Mouse (Mus musculus) layer of hippocampus, adult 2 months (tissue): ENCODE data around the gene Zfpm1. TPM values are rescaled to one million over a fixed set of nuclear protein-coding genes. Genes with fewer than 3 reads are reported as not detected.

Source experiments
- DNase-seq, 2 experiments: peaks; one replicate each; pipeline ENCODE4 v3.0.0; 2022; ENCODE audit warnings: low spot score in 2 of 2
- H3K27ac ChIP-seq: fragments of 200-600 bp; 2 replicates; pipeline ENCODE4 v1.8.1; 2022
- H3K4me3 ChIP-seq: fragments of 200-600 bp; 2 replicates; pipeline ENCODE4 v1.8.1; 2022; ENCODE audit warnings: mild to moderate bottlenecking
- CTCF ChIP-seq: fragments of 200-600 bp; conservative IDR thresholded peaks from 2 replicates; pipeline ENCODE4 v1.8.1; 2022; ENCODE audit warnings: antibody characterized with exemption, mild to moderate bottlenecking, moderate library complexity
- total RNA-seq, 2 experiments: library from RNA; stranded (reverse); gene quantifications; 2 replicates each; pipeline ENCODE4 v1.2.3; 2021

The Zfpm1 gene
- total RNA-seq, 2 experiments from 2014 or later, result 45.1 to 45.6 TPM

GRCm38 (mm10) chr8:122354157-122354556 lies 72.2 kb downstream of the Zfpm1 start:
- no peak for DNase-seq
- no peak for TF ChIP-seq CTCF
- Histone ChIP-seq H3K27ac (no peak overlapping the region), H3K4me3 (no peak overlapping the region)

DNA sequence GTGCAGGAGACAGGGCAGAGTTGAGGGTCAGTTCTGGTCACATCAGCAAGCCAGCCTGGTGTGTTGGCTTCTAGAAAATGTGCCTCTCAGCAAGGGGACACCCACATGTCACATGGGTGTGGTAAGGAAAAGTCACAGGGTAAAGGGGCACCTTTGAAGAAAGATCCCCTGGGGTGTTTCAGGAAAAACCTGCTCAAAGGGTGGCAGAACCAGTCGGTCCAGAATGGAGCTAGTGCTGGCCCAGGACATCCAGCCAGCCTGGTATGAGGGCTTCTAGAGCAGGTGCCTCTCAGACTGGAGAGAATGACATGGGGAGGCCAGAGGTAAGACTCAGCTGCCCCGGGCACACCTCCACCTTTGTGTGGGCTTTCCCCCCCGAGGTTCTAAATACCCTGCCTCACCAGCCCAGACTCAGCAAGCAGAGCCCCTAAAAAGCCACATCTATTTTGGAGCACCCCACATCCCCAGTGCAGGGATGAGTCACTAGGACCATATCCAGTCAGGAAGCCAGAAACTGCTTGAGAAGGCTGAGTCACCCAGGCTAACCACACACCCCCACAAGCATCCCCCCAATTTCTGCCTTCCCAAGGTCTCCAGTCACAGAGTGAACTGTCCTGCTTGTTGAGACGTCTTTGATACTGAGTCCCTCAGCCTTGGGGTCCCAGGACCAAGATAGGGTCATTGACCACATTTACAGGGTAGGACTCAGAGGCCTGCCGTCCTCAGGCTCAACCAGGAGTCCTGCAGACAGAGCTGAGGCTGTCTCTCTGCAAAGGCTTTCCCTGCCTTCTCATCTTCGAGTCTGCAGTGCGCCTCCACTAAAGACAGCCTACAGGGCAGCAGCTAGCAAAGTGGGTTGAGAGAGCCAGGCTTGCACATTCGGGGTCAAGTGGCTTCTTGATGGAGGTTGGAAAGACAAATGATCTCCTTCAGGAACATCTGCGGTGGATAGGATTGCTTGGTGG lies 74.0 kb downstream of the Zfpm1 start:
- peak; percentile 34 to 68 for DNase-seq
- TF ChIP-seq CTCF, result no peak
- H3K27ac ChIP-seq, result peak overlapping the region; percentile 70
- H3K4me3 ChIP-seq, result no peak overlapping the region

DNA sequence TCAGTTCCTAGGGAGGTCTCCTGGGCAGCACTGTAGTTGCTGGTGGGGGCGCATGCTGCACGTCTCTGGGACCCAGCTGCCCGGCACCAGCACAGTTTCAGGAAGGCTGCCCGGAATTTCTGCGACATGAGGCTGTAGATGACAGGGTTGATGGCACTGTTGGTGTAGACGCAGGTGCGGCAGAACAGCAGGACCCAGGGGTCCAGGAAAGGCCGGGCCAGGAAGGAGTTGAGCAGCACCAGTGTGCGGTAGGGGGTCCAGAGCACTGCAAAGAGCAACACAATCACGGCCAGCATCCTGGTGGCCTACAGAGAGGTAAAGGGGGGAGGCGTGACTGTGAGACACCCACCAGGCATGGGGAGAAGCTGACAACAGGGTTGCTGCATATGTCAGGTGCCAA lies 75.3 kb downstream of the Zfpm1 start:
- Histone ChIP-seq H3K4me3 (no peak overlapping the region), H3K27ac (no peak overlapping the region)
- TF ChIP-seq CTCF, result no peak
- no peak for DNase-seq

DNA sequence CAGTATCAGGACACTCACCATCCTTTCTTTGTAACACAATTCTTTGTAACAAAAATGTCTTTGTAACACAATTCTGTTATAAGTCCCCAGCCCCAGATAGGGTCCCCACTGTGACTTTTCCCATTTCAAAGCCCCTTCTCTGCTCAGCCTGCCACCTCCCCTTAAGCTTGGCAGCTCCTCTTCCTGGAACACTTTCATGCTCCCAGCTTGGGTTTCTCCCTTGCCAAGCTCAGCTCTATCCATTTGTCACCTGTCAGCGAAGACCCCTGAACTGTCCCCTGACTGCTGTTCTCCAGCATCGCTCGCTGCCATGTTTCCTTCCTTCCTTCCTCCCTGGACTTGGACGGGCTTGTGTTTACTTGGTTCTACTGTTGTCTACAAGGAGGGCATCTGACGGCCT lies 75.7 kb downstream of the Zfpm1 start:
- no peak overlapping the region for H3K4me3 ChIP-seq
- no peak for TF ChIP-seq CTCF
- DNase-seq, result no peak
- H3K27ac ChIP-seq, result no peak overlapping the region

- DNase-seq, result no peak
- no peak for TF ChIP-seq CTCF
- H3K4me3 ChIP-seq, result no peak overlapping the region
- H3K27ac ChIP-seq, result no peak overlapping the region
Measured at GRCm38 (mm10) chr8:122359111-122359775, 77.3 kb downstream of the Zfpm1 start.

GRCm38 (mm10) chr8:122360696-122361416 lies 78.9 kb downstream of the Zfpm1 start, which contains the start of gene Trhr2:
TSS of gene Trhr2 (minus strand) at chr8:122360746.
- H3K27ac ChIP-seq, result no peak within 1 kb of the TSS
- no peak within 1 kb of the TSS for H3K4me3 ChIP-seq
- DNase-seq, result no peak
- TF ChIP-seq CTCF, result no peak

- Histone ChIP-seq H3K4me3 (no peak overlapping the region), H3K27ac (no peak overlapping the region)
- no peak for TF ChIP-seq CTCF
Measured at GRCm38 (mm10) chr8:122362271-122362670, 80.3 kb downstream of the Zfpm1 start.

GRCm38 (mm10) chr8:122362967-122363366 lies 81.0 kb downstream of the Zfpm1 start:
- Histone ChIP-seq H3K27ac (no peak overlapping the region), H3K4me3 (no peak overlapping the region)
- no peak for DNase-seq
- TF ChIP-seq CTCF, result no peak

More at GRCm38 (mm10) chr8:122362271-122362670, 80.3 kb downstream of the Zfpm1 start:
- DNase-seq, result no peak

- no peak for DNase-seq
- H3K4me3 ChIP-seq, result no peak overlapping the region
- no peak overlapping the region for H3K27ac ChIP-seq
- no peak for TF ChIP-seq CTCF
Measured at GRCm38 (mm10) chr8:122368494-122368893, 86.6 kb downstream of the Zfpm1 start.

GRCm38 (mm10) chr8:122369665-122370064 lies 87.7 kb downstream of the Zfpm1 start:
- no peak overlapping the region for H3K4me3 ChIP-seq
- peak; percentile 32 to 71 for DNase-seq
- no peak overlapping the region for H3K27ac ChIP-seq
- peak; percentile 92 for TF ChIP-seq CTCF

GRCm38 (mm10) chr8:122371706-122372105 lies 89.8 kb downstream of the Zfpm1 start:
- H3K4me3 ChIP-seq, result no peak overlapping the region
- no peak for TF ChIP-seq CTCF
- no peak for DNase-seq
- H3K27ac ChIP-seq, result no peak overlapping the region

DNA sequence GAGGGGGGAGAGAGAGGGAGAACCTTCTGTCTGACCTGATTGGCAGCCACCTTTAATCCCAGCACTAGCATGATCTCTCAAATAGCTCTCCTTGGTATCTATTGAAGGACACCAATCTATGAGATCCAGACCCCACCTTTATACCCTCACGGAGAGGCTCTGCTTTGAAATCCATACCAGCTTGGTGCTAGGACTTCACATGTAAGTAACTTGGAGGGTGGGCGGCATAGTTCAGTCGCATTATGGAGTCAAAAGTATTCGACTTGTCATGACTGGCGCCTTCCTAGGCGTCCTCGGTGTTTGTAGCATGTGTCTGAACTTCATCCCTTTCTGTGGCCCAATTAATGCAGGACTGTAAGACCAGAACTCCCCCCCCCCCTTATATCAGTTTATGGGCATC lies 93.4 kb downstream of the Zfpm1 start:
- no peak for TF ChIP-seq CTCF
- Histone ChIP-seq H3K27ac (no peak overlapping the region), H3K4me3 (no peak overlapping the region)
- DNase-seq, result no peak
